Mouse (Mus musculus): ENCODE results near the gene Tmpo. TPM values are rescaled to one million over a fixed set of nuclear protein-coding genes. Genes with fewer than 3 reads are reported as not detected.

Tmpo gene
- total RNA-seq, 2 experiments from 2014 or later, result 33.2 to 35.8 TPM

DNA sequence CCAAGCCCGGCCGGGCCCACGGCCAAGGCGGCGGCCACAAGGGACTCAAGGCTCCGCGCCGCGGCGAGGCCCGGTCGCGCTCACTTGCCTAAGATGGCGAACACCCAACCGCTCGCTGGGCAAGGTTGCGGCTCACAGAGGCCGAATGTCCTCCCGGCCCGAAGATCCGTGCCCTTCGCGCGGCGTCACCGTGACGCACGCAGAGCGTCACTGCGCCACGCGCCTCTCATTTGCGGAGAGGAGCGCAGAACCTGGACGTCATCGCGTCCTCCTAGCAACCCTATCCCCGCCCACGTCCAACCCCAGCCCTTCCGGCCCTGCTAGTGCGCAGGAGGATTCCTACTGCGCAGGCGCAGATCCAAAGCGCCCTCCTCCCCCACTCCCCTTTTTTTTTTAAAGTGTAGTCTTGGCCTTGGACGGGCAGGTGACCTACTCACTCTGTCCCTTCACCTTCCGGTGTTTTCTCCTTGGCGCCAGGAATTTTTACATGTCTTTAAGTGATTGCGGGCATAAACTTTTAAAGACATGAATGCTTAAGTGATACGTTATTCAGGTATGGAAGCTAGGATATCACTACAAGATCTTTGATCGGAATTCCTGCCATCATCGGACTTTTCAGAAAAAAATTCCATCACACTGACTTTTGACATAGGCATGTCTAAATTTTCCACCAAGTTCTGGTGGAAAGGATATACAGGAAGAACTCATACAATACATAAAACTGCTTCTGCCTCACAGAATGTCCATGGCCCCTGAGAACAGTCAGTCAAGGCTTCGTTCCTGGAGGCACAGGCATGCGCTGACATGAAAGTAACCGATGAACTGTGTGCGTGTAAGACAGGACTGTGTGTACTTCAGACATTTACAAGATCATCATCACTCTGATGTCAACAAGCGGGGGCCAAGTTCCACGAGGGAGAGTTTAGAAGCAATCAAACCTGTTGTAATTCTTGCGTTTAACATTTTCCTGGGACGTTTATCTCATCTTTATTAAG is 57.0 kb downstream of the Tmpo start, which contains the start of gene Slc25a3:
Gene Slc25a3 (minus strand): TSS at position 232 of the 995 bp plus-strand sequence.
- peak; percentile 93 to 94 for DNase-seq (ENCODE audit: extremely low spot score in 1 of 2, low spot score in 1 of 2)

DNA sequence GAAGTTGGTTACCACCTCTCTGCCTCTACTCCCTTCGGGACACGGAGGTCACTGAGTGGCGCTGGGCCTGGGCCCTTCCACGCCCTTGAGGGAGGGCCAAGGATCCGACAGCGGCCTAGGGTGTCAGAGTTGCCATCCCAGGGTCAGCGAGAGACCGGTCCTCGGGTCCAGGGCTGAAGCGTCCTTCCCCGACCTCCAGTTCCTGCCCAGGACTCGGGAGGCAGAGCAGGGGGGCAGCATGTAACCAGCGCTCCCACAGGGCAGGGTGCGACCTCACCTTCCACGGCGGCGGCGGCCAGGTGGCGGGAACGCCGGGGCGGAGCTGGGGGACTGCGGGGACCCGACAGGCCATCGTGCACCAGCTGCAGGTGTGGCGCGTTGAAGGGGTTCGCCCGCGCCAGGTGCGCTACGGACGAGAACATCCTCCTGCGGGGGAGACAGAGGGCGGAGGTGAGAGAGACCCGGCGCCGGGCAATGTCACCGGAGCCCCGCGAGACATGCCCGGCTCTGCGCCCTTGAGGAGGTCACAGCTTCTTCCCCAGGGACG is 57.8 kb downstream of the Tmpo start:
- DNase-seq (ENCODE audit: extremely low spot score in 1 of 2, low spot score in 1 of 2), result no peak

DNA sequence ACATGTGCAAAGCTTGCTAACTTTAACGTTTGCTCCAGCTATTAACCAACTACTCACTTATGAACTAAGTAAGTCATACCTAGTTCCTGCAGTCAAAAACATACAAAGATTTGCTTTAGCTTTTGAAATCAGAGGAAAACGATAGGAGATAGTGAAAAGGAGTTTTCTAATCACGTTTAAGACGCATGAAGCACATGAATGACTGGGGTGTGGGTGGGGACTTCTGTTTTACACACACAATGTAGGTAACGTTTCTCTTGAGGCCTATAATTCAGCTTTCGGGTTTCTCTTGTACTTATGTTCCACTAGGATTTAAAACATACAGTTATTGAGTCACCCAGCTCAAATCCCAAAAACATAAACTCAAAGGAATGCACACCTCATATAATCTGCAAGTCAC is 58.5 kb downstream of the Tmpo start:
- DNase-seq (ENCODE audit: extremely low spot score in 1 of 2, low spot score in 1 of 2), result no peak

DNA sequence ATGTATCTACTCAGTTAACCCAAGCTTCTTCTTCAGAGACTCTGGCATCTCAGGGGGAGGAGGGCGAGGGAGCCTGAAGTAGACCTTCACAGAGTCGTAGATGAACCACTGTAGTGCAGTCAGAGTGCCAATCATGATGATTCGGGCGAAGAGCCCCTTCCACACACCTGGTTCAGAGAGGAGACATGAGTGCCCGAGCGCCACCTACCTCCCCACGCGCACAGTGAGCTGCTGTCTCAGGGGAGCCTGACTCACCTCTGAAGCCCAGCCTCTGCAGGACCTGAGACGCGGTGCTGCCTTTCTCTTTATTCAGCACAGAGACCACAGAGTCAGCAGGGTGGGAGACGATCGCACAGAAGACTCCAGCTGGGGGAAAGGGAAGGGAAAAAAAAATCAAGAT is 64.2 kb downstream of the Tmpo start:
- DNase-seq (ENCODE audit: extremely low spot score in 1 of 2, low spot score in 1 of 2), result no peak

DNA sequence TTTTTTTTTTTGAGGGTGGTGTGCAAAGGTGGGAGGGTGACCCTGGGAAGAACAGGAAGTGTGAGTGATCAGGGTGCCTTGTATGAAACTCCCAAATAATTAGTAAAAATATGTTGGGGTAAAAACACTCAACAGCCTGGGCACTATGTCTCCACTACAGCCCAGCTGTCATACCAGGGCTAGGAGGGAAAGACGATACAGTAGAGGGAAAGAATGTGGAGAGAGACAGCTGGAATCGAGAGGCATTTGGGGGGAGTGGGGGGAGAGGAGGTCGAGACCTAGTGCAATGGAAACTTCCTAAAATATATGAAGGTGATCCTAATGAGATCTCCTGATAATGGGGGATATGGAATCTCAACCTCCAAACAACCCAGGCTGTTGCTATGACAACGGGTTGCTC is 71.3 kb downstream of the Tmpo start:
- no peak for DNase-seq (ENCODE audit: extremely low spot score in 1 of 2, low spot score in 1 of 2)

DNA sequence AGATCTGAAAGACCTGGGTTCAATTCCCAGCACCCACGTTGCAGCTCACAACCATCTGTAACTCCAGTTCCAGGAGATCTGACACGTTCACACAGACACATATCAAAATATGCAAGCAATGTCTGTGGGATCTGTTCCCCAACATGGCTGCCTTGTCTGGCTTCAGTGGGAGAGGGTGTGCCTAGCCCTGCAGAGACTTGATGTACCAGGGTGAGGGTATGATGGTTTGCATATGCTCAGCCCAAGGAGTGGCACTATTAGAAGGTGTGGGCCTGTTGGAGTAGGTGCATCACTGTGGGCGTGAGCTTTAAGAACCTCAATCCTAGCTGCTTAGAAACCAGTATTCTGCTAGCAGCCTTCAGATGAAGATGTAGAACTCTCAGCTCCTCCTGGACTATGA is 75.1 kb downstream of the Tmpo start:
- no peak for DNase-seq (ENCODE audit: extremely low spot score in 1 of 2, low spot score in 1 of 2)

DNA sequence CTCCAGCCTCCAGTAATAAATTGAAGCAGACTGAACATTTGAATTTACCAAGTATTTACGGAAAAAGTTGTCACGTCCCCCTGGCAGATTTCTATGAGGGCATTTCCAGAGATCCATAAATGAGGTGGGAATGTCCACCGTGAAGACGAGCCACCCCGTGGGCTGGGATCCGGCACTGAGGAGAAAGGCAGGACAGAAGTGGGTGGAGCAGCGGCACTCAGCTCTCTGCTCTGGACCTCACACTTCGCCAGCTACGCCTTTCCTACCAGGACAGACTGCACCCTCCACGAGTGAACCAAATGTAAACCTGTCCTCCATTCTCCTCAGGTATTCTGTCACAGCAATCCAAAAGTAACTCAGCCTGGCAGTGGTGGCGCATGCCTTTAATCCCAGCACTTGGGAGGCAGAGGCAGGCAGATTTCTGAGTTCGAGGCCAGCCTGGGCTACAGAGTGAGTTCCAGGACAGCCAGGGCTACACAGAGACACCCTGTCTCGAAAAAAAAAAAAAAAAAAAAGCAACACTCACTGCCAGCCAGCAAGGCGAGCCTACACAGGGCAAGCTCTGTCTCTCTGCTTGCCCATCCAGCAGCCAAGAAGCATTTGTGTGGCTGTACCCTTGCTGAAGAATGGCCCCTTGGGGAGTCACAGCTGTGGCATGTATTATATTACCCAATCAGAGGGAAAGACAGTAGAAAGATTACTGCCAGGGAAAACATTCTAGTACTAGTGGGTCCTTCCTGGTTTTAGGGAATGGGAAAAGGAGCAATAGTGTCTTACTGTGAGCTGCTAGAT is 78.1 kb downstream of the Tmpo start:
- no peak for DNase-seq (ENCODE audit: extremely low spot score in 1 of 2, low spot score in 1 of 2)

DNA sequence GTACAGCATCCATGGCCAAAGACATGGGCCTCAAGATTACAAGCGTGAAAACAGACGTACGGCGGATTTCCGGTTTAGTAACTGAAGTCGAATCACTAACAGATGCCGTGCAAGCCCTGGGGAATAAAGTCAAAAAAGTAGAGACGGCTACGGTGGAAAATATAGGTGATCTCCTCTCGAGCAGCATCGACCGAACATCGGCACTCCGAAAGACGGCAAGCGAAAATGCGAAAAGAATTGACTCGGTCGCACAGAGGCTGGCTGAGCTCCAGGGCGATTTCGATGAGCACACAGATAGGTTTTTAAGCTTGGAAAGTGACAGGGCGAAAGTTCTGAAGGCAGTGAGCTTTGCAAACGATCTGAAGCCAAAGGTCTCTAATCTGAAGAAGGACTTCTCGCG is 79.2 kb downstream of the Tmpo start:
- no peak for DNase-seq (ENCODE audit: extremely low spot score in 1 of 2, low spot score in 1 of 2)

DNA sequence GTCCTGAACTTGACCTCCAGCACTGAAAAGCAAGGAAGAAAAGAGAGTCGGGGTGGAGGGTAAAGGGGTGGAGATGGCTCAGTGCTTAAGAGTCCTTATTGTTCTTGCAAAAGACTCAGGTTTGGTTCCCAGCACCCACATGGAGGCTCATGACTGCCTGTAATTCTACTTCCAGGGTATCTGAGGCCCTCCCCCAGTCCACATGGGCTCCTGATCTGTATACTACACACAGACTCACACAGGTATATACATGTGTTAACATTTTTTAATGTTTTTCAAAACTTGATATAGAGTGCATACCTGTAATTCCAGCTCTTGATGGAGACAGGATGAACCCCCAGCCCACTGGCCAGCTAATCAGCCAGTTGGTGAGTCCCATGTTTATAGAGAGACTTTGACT is 81.0 kb downstream of the Tmpo start:
- DNase-seq (ENCODE audit: extremely low spot score in 1 of 2, low spot score in 1 of 2), result no peak

DNA sequence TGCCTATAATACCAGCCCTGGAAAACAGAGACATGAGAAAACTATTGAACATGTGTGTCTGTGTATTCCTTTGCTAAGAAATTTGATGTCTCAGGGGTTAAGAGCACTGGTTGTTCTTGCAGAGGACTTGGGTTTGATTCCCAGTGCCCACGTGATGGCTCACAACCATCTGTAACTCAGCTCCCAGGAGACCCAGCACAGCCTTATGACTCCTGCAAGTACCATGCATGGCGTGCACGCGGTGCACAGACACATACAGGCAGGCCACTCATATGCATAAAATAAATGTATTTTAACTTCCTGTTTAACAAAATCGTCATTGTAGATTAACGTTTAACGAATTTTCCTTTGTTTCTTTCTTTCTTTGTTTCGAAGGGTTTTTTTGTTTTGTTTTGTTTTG is 83.1 kb downstream of the Tmpo start:
- DNase-seq (ENCODE audit: extremely low spot score in 1 of 2, low spot score in 1 of 2), result no peak

Other genes starting within 250 kb of the Tmpo start
- 10 to 100 TPM; 12.3 to 13.1 TPM for gene Apaf1, start 98.5 kb downstream of the Tmpo start, total RNA-seq (2021)
- gene Ikbip, start 98.4 kb downstream of the Tmpo start, total RNA-seq (2021), result 10 to 100 TPM; 15.4 to 16.4 TPM
- gene Slc25a3, start 57.3 kb downstream of the Tmpo start, total RNA-seq (2021), result 100 to 1,000 TPM; 500 to 552 TPM